Comparison of ENCODE assay signal across 8 mouse cellular contexts in the genomic region with DNA sequence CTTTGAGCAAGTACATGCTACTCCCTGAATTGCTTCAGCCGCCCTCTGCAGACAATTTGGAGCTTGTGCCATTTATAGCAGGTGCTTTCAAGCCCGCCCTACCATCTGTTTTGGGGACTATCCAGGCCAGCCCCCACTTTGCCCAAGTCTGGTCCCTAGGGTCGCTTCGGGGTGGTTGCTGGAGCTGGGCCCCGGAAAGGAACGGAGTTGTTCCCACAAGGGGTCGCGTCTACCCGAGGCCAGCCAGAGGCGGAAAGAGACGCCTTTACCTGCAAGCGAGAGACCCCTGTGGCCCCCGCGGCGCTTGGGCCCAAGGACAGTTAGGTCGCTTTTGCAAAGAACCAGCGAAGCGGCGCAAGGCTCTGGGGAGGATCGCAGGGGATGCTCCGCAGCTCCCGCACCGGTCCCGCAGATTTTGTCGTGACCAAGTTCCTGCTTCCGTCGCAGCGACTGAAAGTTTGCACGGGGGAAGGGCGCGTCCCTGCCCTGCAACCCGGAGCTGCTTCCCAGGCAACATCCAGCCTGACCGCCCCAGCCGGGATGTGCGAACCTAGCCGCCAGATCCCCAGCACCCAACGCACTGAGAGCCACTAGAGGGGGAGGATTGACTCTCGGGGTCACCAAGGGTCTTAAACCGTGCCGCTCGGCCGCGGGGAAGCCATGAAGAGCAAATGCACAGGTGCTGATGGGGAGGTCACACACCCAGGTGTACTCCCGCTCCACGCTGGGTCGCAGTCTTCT. TPM values are rescaled to one million over a fixed set of nuclear protein-coding genes. Genes with fewer than 3 reads are reported as not detected.
DNase-seq lines count a peak whose midpoint lies in the region; ATAC-seq lines count a peak whose summit lies in the region.

Mansc1 (minus strand) TSS at position 542 of the 741 bp plus-strand sequence.

- no peaks in the 10 kb centered on the region for H3K36me3 ChIP-seq in embryonic facial prominence, embryonic 12.5 days
- H3K36me3 ChIP-seq in liver, embryonic 11.5 days (ENCODE audit: control insufficient read depth, insufficient read depth, low read length) = no peaks in the 10 kb centered on the region
- no peaks in the 10 kb centered on the region for H3K36me3 ChIP-seq in midbrain, embryonic 16.5 days (ENCODE audit: control insufficient read depth, insufficient read depth, low read length)

- peaks cover 21% of the 10 kb centered on the region for H3K27me3 ChIP-seq in embryonic facial prominence, embryonic 12.5 days
- H3K27me3 ChIP-seq in liver, embryonic 11.5 days (replicated peaks; ENCODE audit: control insufficient read depth, insufficient read depth, low read length) = peaks cover 7% of the 10 kb centered on the region
- peaks cover 7% of the 10 kb centered on the region for H3K27me3 ChIP-seq in midbrain, embryonic 16.5 days (ENCODE audit: control insufficient read depth, insufficient read depth, low read depth, low read length)

- peak within 1 kb of the TSS; percentile 43 for H3K4me3 ChIP-seq in embryonic facial prominence, embryonic 12.5 days
- peak within 1 kb of the TSS; percentile 60 for H3K4me3 ChIP-seq in liver, embryonic 11.5 days (ENCODE audit: low read depth, low read length)
- peak within 1 kb of the TSS; percentile 49 for H3K4me3 ChIP-seq in midbrain, embryonic 16.5 days (ENCODE audit: low read depth, low read length)

- 1% methylated on average over 46 of the region's 46 CpGs for WGBS in embryonic facial prominence, embryonic 12.5 days
- WGBS in liver, embryonic 11.5 days = 4% methylated on average over 46 of the region's 46 CpGs
- WGBS in midbrain, embryonic 16.5 days = 2% methylated on average over 46 of the region's 46 CpGs

- peak within 1 kb of the TSS; percentile 82 for H3K4me2 ChIP-seq in embryonic facial prominence, embryonic 12.5 days (replicated peaks)
- H3K4me2 ChIP-seq in liver, embryonic 11.5 days = peak within 1 kb of the TSS; percentile 87
- H3K4me2 ChIP-seq in midbrain, embryonic 16.5 days (ENCODE audit: low read length) = peak within 1 kb of the TSS; percentile 94

- peaks cover 5% of the 10 kb centered on the region; the same call in 1 of the 2 replicates for H3K4me1 ChIP-seq in embryonic facial prominence, embryonic 12.5 days
- 0 out of 2 replicates have a peak, but pooled peaks cover 2% of the 10 kb centered on the region for H3K4me1 ChIP-seq in liver, embryonic 11.5 days (replicated peaks; ENCODE audit: control insufficient read depth, insufficient read depth, low read length)
- peaks cover 7% of the 10 kb centered on the region; the same call in 1 of the 2 replicates for H3K4me1 ChIP-seq in midbrain, embryonic 16.5 days (ENCODE audit: control insufficient read depth, insufficient read depth, low read length)

- no peaks in the 10 kb centered on the region for H3K9me3 ChIP-seq in embryonic facial prominence, embryonic 12.5 days
- H3K9me3 ChIP-seq in liver, embryonic 11.5 days (ENCODE audit: control insufficient read depth, low read length) = no peaks in the 10 kb centered on the region
- H3K9me3 ChIP-seq in midbrain, embryonic 16.5 days (replicated peaks; ENCODE audit: control insufficient read depth, low read length, poor library complexity, severe bottlenecking) = no peaks in the 10 kb centered on the region

- peak; percentile 32 to 34 for DNase-seq in B cell, adult 2 months
- peak; percentile 82 for DNase-seq in adrenal gland, postnatal 14 days
- DNase-seq in heart, adult 9 months (ENCODE audit: low spot score in 2 of 2) = peak; percentile 35 to 52
- peak; percentile 53 for DNase-seq in kidney, adult 11 months
- peak; percentile 52 for DNase-seq in liver, embryonic 11.5 days (ENCODE audit: low spot score)
- DNase-seq in testis, postnatal 14 days (ENCODE audit: low spot score) = peak; percentile 38

- H3K9ac ChIP-seq in embryonic facial prominence, embryonic 12.5 days = peak within 1 kb of the TSS; percentile 47
- H3K9ac ChIP-seq in liver, embryonic 11.5 days (ENCODE audit: low read depth, low read length) = peak within 1 kb of the TSS; percentile 57
- peak within 1 kb of the TSS; percentile 66 for H3K9ac ChIP-seq in midbrain, embryonic 16.5 days (ENCODE audit: low read depth, low read length)

- H3K27ac ChIP-seq in embryonic facial prominence, embryonic 12.5 days = no peak within 1 kb of the TSS
- H3K27ac ChIP-seq in liver, embryonic 11.5 days (ENCODE audit: low read depth, low read length) = no peak within 1 kb of the TSS
- no peak within 1 kb of the TSS for H3K27ac ChIP-seq in midbrain, embryonic 16.5 days (ENCODE audit: low read length)

- no peak for ATAC-seq in embryonic facial prominence, embryonic 12.5 days (ENCODE audit: insufficient number of reproducible peaks, insufficient read depth, low FRiP score, low TSS enrichment)
- 0 out of 2 replicates have a peak, but pooled peaks have one; percentile 26 for ATAC-seq in liver, embryonic 11.5 days (replicated peaks; ENCODE audit: low FRiP score)
- peak; percentile 60 for ATAC-seq in midbrain, embryonic 16.5 days

RNA-seq across cellular contexts. Expression of gene Mansc1, which starts in this region (rescaled TPM):
- total RNA-seq in adrenal gland, postnatal 14 days (2021) = 4.7 and 5.7 TPM in 2 replicates
- polyA plus RNA-seq in embryonic facial prominence, embryonic 12.5 days (2016; fragmentation: Nextera tagmentation; extraction: Ambion mirVana) = 0.75 and 1.2 TPM in 2 replicates
- 1.0 and 1.9 TPM in 2 replicates for polyA plus RNA-seq in liver, embryonic 11.5 days (2014; fragmentation: Nextera tagmentation; extraction: Ambion mirVana)
- 1.0 and 1.2 TPM in 2 replicates for polyA plus RNA-seq in midbrain, embryonic 16.5 days (2015; fragmentation: Nextera tagmentation; extraction: Ambion mirVana)
